Mouse (Mus musculus): ENCODE measurements around the gene Lpcat1. TPM values are rescaled to one million over a fixed set of nuclear protein-coding genes. Genes with fewer than 3 reads are reported as not detected.

Lpcat1 gene
- total RNA-seq, 2 experiments from 2014 or later, result 89.3 to 176 TPM

DNA sequence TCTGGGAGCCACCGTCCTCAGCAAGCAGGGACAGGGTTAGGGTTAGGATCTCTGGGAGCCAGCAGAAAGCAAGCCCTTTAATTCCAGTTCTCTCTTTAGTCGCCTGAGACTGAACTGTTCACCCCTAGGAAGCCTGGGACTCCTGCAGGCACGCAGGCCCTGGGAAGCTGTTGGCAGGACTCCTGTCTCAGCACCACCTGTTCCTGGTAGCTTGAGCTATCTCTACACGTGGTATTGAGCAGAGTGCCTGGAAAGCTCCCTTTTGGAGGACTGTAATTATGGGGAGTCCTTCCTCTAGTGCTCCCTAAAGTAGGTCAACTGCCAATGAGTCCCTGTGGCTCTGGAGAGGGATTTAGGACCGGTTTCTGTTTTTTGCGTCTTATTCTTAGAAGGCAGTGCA is 7.2 kb downstream of the Lpcat1 start:
- no peak for ATAC-seq (replicated peaks; ENCODE audit: low FRiP score, poor library complexity, severe bottlenecking)

DNA sequence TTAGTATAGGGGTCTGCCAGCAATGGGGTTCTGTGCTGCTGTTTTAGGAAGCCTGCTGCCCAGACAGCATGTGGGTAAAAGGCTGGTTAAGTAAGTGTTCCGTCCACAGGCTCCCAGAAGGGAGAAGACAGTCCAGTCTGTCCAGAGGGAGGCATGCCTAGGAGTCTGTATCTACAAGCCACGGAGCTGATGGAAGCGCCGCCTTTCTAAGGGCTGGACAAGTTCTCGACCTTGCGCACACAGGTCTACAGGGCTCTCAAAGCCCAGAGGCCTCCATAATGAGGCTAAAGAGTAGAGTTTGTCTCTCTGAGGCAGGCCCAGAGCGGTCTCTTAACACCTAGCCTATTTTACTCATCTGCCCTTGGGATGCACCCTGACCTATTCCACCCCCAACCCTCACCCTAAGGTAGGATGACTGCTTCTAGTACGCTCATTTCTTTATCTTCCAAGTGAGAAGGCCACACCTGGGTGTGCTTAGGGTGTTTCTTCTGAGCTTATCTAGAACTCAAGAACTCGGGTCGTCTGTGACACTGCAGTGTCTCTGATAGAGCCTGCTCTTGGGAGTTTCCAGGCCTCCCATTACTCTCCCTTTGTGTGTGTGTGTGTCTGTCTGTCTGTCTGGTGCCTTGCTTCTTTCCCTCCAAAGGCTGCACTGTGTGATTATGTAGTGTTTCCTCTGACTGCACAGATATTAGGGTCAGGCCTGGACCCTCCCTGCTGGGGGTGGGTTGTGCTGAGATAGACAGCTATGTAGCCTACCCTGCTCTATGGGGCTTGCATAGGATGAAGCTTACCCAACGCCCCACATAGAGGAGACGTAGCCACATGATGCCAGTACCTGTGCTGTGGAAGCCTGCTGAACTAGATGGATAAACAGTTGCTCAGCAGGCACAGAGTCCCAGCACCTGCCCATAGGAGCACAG is 8.3 kb downstream of the Lpcat1 start:
- peak; percentile 81 for ATAC-seq (replicated peaks; ENCODE audit: low FRiP score, poor library complexity, severe bottlenecking)

DNA sequence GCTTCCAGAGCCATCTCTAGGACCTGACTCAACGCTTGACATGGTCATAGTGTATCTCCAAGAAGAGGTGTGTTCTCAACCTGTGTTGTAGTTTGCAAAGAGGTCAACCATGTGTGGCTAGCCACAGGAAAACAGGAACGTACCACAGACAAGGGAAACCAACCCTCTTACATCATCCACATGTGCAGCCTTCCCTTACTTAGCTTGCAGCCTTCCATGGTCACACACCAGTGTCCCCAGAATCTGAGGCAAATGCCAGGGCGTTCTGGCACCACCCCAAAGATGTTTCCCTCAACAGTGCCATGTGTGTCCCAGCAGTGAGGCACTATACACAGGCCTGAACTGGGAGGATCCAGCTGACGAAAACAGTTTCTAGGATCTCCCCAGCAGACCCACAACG is 9.3 kb downstream of the Lpcat1 start:
- ATAC-seq (replicated peaks; ENCODE audit: low FRiP score, poor library complexity, severe bottlenecking), result no peak

DNA sequence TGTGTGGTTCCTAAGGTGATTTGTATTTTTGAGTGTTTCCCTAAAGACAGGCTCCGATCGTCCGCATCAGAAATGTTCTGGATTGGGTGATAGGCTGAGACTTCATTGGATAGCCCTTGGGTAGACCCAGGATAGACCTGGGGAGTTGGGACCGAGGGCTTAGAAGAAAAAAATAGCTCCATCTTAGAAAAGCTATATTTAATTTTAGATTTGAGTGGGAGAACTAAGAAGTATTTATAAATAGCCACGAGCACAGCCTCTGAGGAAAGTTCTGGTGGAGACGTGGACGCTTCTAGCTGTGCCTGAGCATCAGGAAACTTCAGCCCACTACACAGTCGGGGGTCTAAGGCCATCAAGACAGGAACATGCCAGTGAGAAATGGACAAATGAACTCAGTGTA is 9.8 kb downstream of the Lpcat1 start:
- ATAC-seq (replicated peaks; ENCODE audit: low FRiP score, poor library complexity, severe bottlenecking), result no peak

DNA sequence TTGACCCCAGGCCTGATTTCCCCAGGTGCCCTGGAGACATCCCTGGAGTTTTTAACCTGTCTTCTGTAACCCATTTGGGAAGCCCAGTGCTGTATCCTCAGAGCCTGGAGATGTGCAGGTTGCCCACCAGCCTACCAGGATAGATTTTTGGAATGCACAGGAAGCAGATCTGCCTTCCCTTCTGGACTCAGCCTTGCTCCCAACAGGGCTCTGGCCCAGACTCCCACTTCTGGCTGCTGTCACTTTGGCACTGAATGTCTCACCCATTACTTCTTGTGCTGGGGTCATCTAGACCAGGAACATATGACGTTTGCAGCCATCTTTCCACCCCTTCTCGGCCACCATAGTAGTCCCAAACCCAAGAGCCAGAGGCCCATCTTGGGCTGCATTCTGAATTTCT is 10.8 kb downstream of the Lpcat1 start:
- no peak for ATAC-seq (replicated peaks; ENCODE audit: low FRiP score, poor library complexity, severe bottlenecking)

DNA sequence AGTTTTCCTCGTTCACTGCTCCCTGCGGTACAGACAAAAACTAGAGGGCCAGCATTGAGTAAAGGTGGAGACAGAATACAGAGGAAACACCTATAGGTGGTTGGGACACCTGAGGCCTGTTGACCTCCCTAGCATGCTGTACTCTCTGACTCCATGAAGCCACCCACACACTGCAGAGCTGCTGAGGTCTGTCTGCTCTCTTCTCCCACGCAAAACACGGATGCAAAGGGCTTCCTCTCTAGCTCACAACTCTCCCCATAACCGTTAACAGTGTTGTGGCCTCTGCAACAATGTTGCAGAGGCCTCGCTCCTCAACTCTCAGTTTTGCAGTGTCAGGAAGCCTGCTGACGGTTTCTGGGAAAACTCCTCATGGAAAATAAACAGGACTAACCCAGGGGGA is 15.5 kb downstream of the Lpcat1 start:
- no peak for ATAC-seq (replicated peaks; ENCODE audit: low FRiP score, poor library complexity, severe bottlenecking)

DNA sequence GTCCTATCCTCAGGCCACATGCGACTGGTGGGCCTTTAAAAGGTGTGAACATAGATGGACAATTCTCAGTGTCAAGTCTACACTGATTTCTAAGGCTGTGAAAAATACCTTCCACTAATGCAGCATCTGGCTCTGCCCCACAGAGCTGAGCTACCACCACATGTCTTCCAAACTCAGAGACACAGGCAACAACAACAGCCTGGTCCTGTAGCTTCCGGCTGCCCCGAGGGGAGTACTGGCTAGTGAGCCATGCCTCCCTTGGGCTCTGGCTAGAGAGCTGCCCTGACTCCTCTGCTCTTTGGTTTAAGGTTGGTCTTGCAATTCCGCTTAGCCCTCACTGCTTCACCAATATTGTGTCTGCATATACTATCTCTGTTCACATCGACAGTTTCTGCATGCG is 16.3 kb downstream of the Lpcat1 start:
- ATAC-seq (replicated peaks; ENCODE audit: low FRiP score, poor library complexity, severe bottlenecking), result no peak

DNA sequence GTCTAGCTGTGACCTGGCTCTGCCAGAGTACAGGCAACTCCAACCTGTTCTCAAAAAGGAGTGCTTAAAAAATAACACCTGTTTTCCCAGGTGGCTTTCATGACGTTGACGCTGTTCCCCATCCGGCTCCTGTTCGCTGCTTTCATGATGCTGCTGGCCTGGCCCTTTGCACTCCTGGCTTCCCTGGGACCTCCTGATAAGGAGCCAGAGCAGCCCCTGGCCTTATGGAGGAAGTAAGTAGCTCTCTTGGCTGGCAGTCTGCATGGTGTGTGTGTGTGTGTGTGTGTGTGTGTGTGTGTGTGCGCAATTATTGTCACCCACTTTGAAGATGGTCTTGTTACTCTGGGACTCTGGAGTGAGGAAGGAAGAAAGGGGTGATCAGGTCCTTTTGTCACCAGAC is 17.2 kb downstream of the Lpcat1 start:
- peak; percentile 50; the same call in 1 of the 2 replicates for ATAC-seq (replicated peaks; ENCODE audit: low FRiP score, poor library complexity, severe bottlenecking)

DNA sequence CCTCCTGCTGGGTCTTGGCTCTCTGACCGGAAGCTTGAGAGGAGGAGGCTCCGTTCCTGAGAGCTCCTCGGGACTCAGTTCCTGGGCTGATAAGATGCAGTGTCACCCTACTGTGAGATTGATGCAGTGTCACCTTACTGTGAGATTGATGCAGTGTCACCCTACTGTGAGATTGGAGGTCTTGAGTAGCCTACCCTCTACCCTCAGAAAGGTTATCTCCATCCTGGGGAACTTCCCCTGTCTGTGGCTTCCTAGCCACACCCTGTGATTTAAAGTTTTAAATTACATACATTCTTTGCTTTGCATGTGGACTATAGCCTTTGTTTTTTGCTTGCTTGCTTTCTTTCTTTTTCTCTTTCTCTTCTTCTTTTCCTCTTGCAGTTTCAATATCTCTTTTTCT is 21.1 kb downstream of the Lpcat1 start:
- no peak for ATAC-seq (replicated peaks; ENCODE audit: low FRiP score, poor library complexity, severe bottlenecking)

DNA sequence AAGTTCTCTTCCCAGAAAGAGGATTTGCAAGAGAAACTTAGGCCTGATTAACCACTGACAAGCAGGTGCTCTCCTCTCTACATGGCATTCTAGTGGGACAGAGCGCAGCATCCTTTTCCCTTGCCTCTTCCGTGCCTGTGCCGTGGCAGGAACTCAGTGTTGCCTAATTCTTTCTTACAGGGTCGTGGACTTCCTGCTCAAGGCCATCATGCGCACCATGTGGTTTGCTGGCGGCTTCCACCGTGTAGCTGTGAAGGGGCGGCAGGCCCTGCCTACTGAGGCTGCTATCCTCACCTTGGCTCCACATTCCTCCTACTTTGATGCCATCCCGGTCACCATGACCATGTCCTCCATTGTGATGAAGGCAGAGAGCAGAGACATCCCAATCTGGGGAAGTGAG is 21.7 kb downstream of the Lpcat1 start:
- ATAC-seq (replicated peaks; ENCODE audit: low FRiP score, poor library complexity, severe bottlenecking), result no peak

DNA sequence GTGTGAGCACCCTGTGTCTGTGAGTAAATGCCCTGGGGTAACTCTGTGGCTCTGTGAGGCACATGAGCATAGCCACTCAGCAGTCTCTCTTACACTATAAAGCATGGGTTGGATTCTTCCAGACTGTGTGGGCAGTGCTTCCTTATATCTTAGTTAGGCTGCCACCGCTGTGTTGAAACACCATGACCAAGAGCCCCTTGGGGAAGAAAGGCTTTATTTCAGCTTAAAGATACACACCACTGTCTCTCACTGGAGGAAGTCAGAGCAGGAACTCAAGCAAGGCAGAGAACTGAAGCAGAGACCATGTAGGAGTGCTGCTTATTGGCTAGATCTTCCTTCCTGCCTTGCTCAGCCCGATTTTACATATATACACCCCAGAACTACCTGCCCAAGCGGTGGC is 23.0 kb downstream of the Lpcat1 start:
- ATAC-seq (replicated peaks; ENCODE audit: low FRiP score, poor library complexity, severe bottlenecking), result no peak

DNA sequence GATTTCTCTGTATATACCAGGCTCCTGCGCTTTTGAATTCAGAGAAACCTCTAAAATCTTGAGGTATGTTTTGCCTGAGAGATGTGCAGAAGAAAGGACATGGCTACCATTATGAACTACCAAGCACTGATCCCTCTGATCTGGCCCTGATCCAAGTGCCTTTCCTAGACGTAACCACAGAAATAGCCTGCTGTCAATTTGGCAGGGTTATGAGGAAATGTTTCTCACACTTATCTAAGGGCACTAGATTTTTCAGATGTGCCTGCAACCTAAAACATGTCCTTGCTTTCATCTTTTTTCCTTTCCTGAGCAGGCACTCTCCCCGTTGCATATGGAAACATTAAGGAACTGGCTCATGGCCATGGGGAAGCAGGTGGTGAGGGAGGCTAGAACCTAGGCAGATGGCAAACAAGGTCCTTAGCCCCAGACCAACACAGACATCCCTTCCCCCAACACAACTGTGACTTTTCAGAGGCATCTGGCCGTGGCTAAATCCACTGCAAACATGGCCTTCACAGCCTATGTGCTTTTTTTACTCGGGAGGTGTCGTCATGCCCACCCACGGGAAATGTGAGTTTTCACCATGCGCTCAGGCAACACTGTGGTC is 23.7 kb downstream of the Lpcat1 start:
- ATAC-seq (replicated peaks; ENCODE audit: low FRiP score, poor library complexity, severe bottlenecking), result no peak

DNA sequence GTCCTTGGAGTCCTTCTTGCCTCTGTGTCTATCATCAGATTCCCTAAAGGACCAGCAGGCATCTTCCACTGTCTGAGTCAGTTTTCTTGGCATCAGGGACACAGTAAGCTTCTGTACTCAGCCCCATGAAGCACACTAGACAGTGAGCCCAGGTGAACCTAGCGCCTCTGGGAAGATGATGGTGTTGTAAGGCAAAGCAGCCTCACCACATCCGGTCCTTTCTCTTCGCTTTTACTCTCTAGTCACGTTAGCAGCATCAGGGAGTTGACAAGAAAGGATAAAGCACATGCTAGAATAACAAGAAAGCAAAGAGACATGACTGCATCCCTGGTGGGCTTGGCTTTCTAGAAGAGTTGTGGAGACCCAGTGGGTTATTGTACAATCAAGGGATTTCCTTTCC is 26.2 kb downstream of the Lpcat1 start:
- ATAC-seq (replicated peaks; ENCODE audit: low FRiP score, poor library complexity, severe bottlenecking), result no peak

DNA sequence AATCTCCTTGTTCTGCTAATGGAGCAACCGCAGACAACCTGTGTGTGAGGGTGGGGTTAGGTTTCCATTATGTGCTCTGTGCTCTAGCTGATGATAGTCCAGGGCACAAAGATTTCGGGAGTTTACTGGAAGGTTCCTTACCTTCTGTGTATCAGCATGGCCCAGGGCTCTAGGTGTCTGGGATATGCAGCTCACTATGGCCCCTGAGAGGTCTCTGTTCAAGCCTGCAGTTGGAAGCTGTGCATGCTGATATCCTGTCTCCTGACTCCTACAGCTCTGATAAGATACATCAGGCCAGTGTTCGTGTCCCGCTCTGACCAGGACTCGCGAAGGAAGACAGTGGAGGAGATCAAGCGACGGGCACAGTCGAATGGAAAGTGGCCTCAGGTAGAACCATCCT is 27.5 kb downstream of the Lpcat1 start:
- ATAC-seq (replicated peaks; ENCODE audit: low FRiP score, poor library complexity, severe bottlenecking), result no peak

DNA sequence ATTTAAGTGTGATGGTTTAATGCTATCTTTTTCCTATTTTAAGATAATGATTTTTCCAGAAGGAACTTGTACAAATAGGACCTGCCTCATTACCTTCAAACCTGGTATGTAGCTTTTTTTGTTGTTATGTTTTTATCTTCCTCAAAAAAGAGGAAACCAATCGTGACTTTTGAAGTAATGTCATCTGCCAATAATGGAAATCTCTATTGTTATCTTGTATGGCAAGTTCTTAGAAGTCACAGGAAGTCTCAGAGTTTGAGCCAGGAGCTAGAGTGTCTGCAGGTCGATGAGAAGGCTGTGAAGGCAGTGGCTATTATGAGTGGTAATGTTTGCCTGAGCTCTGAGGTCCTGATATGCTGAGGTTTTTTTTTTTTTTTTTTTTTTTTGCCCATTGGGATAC is 29.1 kb downstream of the Lpcat1 start:
- ATAC-seq (replicated peaks; ENCODE audit: low FRiP score, poor library complexity, severe bottlenecking), result no peak

DNA sequence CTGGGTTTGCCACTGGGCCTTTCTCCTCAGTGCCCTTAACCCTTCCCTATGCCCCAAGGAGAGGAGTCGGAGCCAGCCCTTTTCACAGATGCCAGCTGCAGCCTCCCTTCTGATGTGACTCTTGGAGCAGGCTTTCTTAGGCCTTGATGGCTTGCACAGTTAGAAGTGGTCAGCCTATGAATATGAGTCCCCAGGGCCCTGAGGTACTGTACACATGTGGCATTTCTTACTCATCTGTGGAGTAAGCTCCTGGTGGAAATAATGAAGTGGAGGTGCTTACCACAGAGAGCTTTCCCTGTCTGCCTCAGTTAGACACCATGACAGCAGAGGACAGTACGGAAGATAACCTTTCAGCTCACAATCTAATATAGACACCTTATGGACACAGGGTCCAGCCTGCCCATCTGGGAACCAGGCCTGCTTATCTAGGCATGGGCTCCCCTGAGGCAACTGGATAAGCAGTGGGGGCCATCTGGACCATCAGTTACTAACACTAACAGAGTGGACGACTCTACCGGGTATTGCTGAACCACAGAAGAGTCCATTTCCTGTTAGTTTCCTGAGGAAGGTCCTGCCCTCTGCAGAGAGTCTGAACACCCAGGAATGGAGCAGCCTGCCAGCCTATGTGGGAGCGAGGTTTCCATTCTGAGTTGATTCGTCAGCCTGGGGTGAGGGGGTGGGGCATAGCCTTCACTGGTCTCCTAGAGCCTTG is 33.1 kb downstream of the Lpcat1 start:
- peak; percentile 83 for ATAC-seq (replicated peaks; ENCODE audit: low FRiP score, poor library complexity, severe bottlenecking)

DNA sequence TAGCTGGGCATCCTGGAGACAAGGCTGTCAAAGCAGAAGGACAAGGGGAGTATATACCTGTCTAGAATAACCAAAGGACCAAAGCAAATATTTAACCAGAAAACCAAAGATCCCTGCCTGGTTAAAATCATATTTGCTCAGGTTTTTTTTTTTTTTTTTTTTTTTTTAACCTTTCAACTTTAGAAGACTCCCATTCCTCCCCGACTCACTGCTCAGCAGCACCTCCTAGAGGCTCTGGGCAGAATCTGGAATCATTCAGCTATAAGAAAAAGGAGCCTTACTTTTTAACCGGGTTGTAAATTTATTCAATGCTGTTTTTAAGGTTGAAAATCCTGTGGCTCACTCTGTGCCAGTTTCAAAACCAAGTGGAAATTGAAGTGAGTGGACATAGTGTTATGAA is 35.7 kb downstream of the Lpcat1 start:
- no peak for ATAC-seq (replicated peaks; ENCODE audit: low FRiP score, poor library complexity, severe bottlenecking)

DNA sequence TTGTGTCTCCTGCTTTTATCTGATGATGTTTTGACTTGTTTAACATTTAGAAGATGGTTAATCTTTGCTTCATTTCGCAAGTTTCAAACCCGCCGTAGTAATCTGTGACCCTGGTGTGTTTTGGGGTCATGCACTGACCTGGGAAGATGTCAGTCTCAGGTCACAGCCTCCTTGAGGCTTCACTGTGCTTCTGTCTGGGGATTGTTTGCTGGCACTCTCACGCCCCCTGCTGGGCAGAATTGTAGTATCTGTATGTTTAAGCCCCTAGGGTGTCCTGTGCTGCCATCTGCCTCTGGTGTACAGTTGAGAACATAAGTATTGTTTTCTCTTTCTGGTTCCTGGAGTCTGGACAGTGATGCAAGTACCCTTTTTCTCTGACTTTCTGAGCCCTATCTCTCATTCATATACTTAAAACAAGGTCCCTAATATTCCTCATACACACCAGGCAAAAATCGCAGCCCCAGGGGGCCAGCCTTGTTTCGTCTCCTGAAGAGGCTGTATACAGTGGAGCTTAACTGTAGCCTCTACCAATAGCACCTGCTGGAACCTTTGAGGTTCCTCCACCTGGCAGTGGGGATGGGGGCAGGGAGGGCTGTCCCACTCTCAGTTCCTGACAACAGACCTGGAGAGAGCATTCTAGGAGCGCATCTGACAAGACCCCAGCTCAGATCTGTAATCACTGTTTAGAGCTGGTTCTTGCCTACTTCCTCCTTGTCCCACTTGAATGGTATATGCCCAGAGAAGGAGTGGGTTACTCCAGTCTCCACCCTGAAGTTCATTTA is 38.9 kb downstream of the Lpcat1 start:
- ATAC-seq (replicated peaks; ENCODE audit: low FRiP score, poor library complexity, severe bottlenecking), result peak; percentile 61; the same call in 1 of the 2 replicates

DNA sequence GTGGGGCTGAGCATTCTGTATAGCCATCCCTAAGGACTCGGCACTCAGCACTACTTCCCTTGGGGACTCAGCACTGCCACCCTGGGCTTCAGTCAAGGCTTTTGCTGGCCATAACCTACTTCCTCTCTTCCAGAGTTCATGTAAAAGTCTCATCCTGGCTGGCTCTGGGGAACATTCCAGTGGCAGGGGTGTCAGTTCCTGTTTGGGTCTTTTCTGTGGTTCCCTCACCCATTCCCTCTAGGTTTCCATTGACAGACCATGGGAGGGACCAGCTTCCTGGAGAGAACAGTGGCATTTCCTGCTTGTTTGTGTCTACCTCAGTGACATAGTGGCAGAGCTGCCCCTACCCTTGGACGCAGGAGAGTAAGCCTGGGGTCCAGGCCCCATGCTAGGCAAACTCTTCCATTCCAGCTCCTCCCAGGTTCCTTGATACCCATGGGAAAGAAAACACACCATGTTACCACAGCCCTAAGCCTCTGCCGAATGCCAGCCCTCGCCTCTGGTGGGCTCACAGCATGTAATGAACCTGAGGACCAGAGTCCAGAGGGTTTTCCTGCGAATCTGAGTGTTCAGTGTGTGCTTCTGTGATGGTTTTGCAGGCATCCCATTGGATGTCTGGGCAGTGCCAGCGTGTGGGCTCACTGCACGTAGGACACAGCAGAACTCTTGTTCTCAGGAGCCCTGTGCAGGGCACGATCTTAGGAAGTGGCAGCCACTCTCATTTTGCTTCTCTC is 42.0 kb downstream of the Lpcat1 start:
- ATAC-seq (replicated peaks; ENCODE audit: low FRiP score, poor library complexity, severe bottlenecking), result no peak

Data from erythroblast, adult 5-6 weeks (primary cell).